Mouse (Mus musculus) olfactory bulb, adult 2 months (tissue): ENCODE results near the gene Acss2.

Source experiments
- CTCF ChIP-seq: fragments of 200-500 bp; IDR thresholded peaks from 2 replicates; pipeline ENCODE4 v1.5.1; 2012; ENCODE audit warnings: low read depth, mild to moderate bottlenecking, low read length, moderate library complexity; ENCODE audit not compliant: insufficient read depth
- POLR2A ChIP-seq: fragments of 200-500 bp; IDR thresholded peaks from 2 replicates; pipeline ENCODE4 v1.6.1; 2012; ENCODE audit warnings: mild to moderate bottlenecking, low read depth, low read length, moderate library complexity; ENCODE audit not compliant: insufficient read depth

- no peak for TF ChIP-seq POLR2A
- no peak for TF ChIP-seq CTCF
Measured at GRCm38 (mm10) chr2:155595516-155595915, 77.8 kb downstream of the Acss2 start.
